In the genomic region with DNA sequence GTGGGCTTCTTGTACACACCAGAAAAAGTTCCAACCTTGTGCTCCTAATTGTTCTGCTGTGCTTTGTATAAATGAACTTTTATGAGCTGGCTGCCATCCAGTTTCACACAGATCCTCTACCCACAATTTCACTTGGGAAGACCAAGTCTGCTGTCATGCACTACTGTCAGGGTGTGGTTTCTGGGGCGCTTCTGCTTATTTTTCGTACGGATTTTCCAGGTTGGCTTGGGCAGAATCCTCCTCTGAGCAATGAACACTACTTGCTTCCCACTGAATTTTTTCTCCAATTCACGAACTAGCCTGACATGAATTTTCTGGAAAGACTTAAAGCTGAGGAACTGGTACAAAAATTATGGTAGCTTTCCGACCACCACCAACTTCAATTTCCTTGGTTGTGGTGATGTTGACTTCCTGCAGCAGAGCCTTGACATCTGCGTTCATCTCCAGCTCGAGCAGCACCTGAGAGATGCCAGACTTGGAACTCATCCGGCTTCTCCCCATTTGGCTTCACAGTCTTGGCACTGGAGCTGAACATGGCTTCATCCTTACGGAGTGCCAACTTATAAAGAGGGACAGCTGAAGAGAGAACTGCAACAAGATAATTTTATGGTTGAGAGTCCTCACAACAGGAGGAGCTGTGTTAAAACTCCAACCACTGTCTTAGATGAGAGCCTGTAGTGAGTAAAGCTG, we compare ENCODE assay signal across 13 mouse cellular contexts. TPM values are rescaled to one million over a fixed set of nuclear protein-coding genes. Genes with fewer than 3 reads are reported as not detected.
"Had no signal": no experiment of that assay in that cellular context is flagged by ENCODE, and none has a peak within 500 bp of the region (broad histone marks: within the 10 kb centered on the region; RNA-seq: fewer than 3 reads in every experiment).

No protein-coding gene starts in this region.

RNA-seq across cellular contexts. Expression of a gene that starts 18.1 kb away (rescaled TPM):
- total RNA-seq: layer of hippocampus, postnatal 10 days; megakaryocyte, adult 5-6 weeks had no signal
- polyA plus RNA-seq: limb, embryonic 14.5 days; liver, adult 2 months; liver, embryonic 13.5 days; liver, postnatal 0 days; lung, embryonic 14.5 days; macrophage; midbrain, embryonic 12.5 days; midbrain, embryonic 15.5 days; neural tube, embryonic 15.5 days; stomach, embryonic 15.5 days; thymus, postnatal 0 days had no signal
